Mouse (Mus musculus): ENCODE data around the gene Fut7.

The Fut7 gene

GRCm38 (mm10) chr2:25432326-25433098, 9.4 kb downstream of the Fut7 start:
- H3K36me3 ChIP-seq (ENCODE audit: control insufficient read depth, insufficient read depth, low read length, poor library complexity, severe bottlenecking) = no peaks in the 10 kb centered on the region; the same call in none of the 2 replicates
- no peak for DNase-seq (ENCODE audit: low read depth, low spot score)

DNA sequence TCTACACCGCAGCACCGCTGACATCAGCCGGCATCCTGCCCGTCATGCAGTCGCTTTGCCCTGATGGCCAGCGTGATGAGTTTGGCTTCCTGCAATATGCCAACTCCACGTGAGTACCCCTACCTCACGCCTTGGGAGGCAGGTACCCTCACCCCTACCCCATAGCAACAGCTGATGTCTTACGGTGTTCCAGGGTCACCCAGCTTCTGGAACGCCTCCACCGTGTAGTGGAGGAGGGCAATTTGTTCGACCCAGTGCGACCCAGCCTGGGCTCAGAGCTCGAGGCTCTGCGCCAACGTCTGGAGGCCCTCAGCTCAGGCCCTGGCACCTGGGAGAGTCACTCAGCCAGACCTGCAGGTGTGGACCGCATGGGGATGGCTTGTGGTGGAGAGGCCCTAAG, 10.0 kb downstream of the Fut7 start:
- H3K36me3 ChIP-seq (ENCODE audit: control insufficient read depth, insufficient read depth, low read length, poor library complexity, severe bottlenecking) = no peaks in the 10 kb centered on the region; the same call in none of the 2 replicates
- DNase-seq (ENCODE audit: low read depth, low spot score) = no peak
- H3K27me3 ChIP-seq (ENCODE audit: control insufficient read depth, insufficient read depth, low read length, poor library complexity, severe bottlenecking) = no peaks in the 10 kb centered on the region

More at GRCm38 (mm10) chr2:25432326-25433098, 9.4 kb downstream of the Fut7 start:
- no peaks in the 10 kb centered on the region for H3K27me3 ChIP-seq (ENCODE audit: control insufficient read depth, insufficient read depth, low read length, poor library complexity, severe bottlenecking)

DNA sequence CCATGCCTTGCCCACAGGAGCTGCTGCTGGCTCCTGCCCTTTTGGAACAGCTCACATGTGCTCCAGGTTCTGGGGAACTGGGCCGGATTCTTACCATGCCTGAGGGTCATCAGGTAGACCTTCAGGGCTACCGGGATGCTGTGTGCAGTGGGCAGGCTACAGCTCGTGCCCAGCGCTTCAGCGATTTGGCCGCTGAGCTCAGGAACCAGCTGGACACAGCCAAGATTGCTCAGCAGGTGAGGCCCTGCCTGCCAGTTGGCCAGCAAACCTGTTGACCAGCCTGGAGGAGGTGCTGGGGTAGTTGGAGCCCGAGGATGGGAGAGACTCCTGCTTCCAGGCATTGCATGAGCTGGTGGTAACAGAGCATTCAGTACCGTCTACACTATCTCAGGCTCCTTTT, 11.2 kb downstream of the Fut7 start:
- Histone ChIP-seq H3K36me3 (ENCODE audit: control insufficient read depth, insufficient read depth, low read length, poor library complexity, severe bottlenecking) (no peaks in the 10 kb centered on the region; the same call in none of the 2 replicates), H3K27me3 (ENCODE audit: control insufficient read depth, insufficient read depth, low read length, poor library complexity, severe bottlenecking) (no peaks in the 10 kb centered on the region)
- no peak for DNase-seq (ENCODE audit: low read depth, low spot score)

DNA sequence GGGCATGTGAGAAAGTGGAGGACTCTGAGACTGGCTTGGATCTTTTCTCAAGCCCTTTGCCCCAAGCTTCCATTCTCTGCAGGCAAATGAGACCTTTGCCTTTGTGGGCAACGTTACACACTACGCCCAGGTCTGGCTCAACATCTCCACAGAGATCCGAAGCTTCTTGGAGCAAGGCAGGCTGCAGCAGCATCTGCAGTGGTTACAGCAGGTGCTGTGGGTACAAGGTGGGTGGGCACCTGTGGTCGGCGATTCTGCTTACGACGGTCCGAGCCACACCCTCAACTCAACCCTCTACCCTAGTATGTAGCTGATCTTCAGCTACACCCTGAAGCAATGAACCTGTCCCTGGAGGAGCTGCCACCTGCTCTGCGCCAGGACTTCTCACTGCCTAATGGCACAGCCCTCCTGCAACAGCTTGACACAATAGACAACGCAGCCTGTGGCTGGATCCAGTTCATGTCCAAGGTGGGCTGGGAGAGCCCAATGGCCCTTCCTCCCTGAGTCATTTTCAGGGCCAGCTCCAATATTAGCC, 13.3 kb downstream of the Fut7 start:
- no peak for DNase-seq (ENCODE audit: low read depth, low spot score)
- no peaks in the 10 kb centered on the region for H3K27me3 ChIP-seq (ENCODE audit: control insufficient read depth, insufficient read depth, low read length, poor library complexity, severe bottlenecking)
- H3K36me3 ChIP-seq (ENCODE audit: control insufficient read depth, insufficient read depth, low read length, poor library complexity, severe bottlenecking) = no peaks in the 10 kb centered on the region; the same call in 1 of the 2 replicates

DNA sequence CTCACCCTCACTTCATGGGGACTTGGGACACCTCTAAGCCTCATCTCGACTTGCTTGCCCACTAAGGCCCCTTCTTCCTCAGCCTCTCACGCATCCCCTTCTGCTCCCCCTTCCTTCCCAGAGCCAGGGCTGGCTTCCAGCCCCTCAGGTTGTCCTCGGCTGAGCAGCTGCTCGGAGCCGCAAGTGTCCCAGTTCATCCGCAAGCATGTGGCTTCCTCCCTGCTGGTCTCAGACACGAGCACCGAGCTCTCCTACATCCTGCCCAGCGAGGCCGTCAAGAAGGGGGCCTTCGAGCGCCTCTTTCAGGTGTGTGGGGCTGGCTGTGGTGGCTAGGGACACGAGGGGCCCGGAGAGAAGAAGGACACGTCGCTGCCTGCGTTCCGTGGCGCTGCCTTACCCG, 18.0 kb downstream of the Fut7 start:
- H3K36me3 ChIP-seq (ENCODE audit: control insufficient read depth, insufficient read depth, low read length, poor library complexity, severe bottlenecking) = no peaks in the 10 kb centered on the region; the same call in 1 of the 2 replicates
- no peak for DNase-seq (ENCODE audit: low read depth, low spot score)

GRCm38 (mm10) chr2:25442682-25443081, 19.6 kb downstream of the Fut7 start:
- Histone ChIP-seq H3K27me3 (ENCODE audit: control insufficient read depth, insufficient read depth, low read length, poor library complexity, severe bottlenecking) (no peaks in the 10 kb centered on the region), H3K36me3 (ENCODE audit: control insufficient read depth, insufficient read depth, low read length, poor library complexity, severe bottlenecking) (no peaks in the 10 kb centered on the region; the same call in none of the 2 replicates)
- no peak for DNase-seq (ENCODE audit: low read depth, low spot score)

More for the DNA sequence above, 18.0 kb downstream of the Fut7 start:
- no peaks in the 10 kb centered on the region for H3K27me3 ChIP-seq (ENCODE audit: control insufficient read depth, insufficient read depth, low read length, poor library complexity, severe bottlenecking)

- H3K36me3 ChIP-seq (ENCODE audit: control insufficient read depth, insufficient read depth, low read length, poor library complexity, severe bottlenecking) = no peaks in the 10 kb centered on the region; the same call in 1 of the 2 replicates
- DNase-seq (ENCODE audit: low read depth, low spot score) = no peak
- H3K27me3 ChIP-seq (ENCODE audit: control insufficient read depth, insufficient read depth, low read length, poor library complexity, severe bottlenecking) = no peaks in the 10 kb centered on the region
These were observed 28.0 kb downstream of the Fut7 start for GRCm38 (mm10) chr2:25450853-25451647.

DNA sequence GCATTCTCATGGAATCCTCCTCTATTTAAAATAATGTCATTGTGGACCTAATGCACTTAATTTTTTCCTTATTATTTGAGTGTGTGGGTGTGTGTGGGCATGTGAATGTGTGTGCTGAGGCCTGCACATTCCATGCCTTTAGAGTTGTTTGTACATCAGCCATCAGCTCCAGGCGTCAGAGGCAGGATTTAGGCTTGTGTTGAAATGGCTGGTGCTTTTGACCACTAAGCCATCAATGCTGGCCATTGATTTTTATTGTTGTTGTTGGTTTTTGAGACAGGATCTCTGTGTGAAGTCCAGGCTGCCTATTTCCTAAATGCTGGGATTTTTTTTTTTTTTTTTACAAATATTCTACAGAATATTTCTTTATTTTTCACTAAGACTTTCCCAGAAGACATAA, 29.9 kb downstream of the Fut7 start:
- Histone ChIP-seq H3K27me3 (ENCODE audit: control insufficient read depth, insufficient read depth, low read length, poor library complexity, severe bottlenecking) (no peaks in the 10 kb centered on the region), H3K36me3 (ENCODE audit: control insufficient read depth, insufficient read depth, low read length, poor library complexity, severe bottlenecking) (no peaks in the 10 kb centered on the region; the same call in 1 of the 2 replicates)
- DNase-seq (ENCODE audit: low read depth, low spot score) = no peak

- no peaks in the 10 kb centered on the region; the same call in 1 of the 2 replicates for H3K36me3 ChIP-seq (ENCODE audit: control insufficient read depth, insufficient read depth, low read length, poor library complexity, severe bottlenecking)
- H3K27me3 ChIP-seq (ENCODE audit: control insufficient read depth, insufficient read depth, low read length, poor library complexity, severe bottlenecking) = no peaks in the 10 kb centered on the region
- no peak for DNase-seq (ENCODE audit: low read depth, low spot score)
These were observed 33.3 kb downstream of the Fut7 start, which contains the start of gene Clic3 for GRCm38 (mm10) chr2:25456205-25456953. TSS of gene Clic3 (plus strand) at chr2:25456838.

DNA sequence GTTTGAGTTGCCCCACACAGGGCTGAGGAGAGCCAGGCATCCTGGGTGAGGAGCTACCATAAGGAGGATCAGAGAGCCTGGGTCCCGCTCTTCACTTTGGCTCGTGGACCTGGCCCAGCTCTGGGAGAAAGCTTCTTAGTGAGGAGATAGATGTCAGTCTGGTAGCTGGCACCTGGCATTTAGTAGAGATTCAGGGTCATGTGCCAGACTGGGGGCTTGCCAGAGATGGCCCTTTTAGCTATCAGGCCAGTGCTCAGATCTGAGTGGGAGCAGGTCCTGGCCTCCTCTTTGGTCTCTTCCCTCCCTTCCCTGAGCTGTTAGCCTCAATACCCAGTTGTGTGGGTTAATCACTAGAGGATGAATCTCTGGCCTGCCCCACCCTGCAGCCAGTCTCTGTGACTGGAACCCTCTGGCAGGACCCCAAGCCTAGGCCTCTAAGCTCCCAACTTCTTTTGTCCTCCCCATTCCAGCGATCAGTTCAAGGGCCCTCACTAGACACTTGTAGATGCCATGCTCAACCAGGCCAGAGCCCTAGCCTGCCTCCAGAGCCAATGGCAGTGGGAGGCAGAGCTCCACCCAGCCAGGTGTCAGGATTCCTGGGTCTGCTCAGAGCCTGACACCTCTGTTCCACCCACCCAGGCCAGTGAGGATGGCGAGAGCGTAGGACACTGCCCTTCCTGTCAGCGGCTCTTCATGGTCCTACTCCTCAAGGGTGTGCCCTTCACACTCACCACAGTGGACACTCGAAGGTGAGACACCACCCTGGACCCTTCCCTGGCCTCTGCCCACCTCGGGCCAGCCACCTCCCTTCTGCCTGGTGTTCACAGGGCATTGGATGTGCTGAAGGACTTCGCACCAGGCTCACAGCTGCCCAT, 34.2 kb downstream of the Fut7 start:
- Histone ChIP-seq H3K27me3 (ENCODE audit: control insufficient read depth, insufficient read depth, low read length, poor library complexity, severe bottlenecking) (no peaks in the 10 kb centered on the region), H3K36me3 (ENCODE audit: control insufficient read depth, insufficient read depth, low read length, poor library complexity, severe bottlenecking) (no peaks in the 10 kb centered on the region; the same call in 1 of the 2 replicates)
- no peak for DNase-seq (ENCODE audit: low read depth, low spot score)

DNA sequence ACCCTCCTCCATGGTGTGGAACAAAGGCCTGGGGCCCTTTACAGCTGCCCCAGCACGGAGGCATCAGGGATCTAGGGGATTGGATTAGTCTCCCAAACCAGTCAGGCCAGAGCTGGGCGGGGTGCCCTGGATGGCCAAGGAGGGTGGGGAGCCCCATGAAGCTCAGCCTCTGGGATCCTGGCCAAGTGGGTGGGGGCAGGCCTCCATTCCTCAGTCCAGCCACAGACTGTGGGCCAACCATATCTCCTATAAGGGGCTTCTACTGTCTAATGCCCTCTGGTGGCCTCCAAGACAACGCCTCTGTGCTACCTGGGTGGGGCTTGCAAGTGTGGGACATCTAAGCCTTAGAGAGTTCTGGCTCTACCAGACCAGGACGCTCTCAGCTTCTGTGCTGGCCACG, 35.8 kb downstream of the Fut7 start:
- DNase-seq (ENCODE audit: low read depth, low spot score) = no peak
- Histone ChIP-seq H3K36me3 (ENCODE audit: control insufficient read depth, insufficient read depth, low read length, poor library complexity, severe bottlenecking) (no peaks in the 10 kb centered on the region; the same call in 1 of the 2 replicates), H3K27me3 (ENCODE audit: control insufficient read depth, insufficient read depth, low read length, poor library complexity, severe bottlenecking) (no peaks in the 10 kb centered on the region)

- H3K36me3 ChIP-seq (ENCODE audit: control insufficient read depth, insufficient read depth, low read length, poor library complexity, severe bottlenecking) = no peaks in the 10 kb centered on the region; the same call in 1 of the 2 replicates
- no peaks in the 10 kb centered on the region for H3K27me3 ChIP-seq (ENCODE audit: control insufficient read depth, insufficient read depth, low read length, poor library complexity, severe bottlenecking)
- no peak for DNase-seq (ENCODE audit: low read depth, low spot score)
These were observed 37.1 kb downstream of the Fut7 start for GRCm38 (mm10) chr2:25460135-25460534.

DNA sequence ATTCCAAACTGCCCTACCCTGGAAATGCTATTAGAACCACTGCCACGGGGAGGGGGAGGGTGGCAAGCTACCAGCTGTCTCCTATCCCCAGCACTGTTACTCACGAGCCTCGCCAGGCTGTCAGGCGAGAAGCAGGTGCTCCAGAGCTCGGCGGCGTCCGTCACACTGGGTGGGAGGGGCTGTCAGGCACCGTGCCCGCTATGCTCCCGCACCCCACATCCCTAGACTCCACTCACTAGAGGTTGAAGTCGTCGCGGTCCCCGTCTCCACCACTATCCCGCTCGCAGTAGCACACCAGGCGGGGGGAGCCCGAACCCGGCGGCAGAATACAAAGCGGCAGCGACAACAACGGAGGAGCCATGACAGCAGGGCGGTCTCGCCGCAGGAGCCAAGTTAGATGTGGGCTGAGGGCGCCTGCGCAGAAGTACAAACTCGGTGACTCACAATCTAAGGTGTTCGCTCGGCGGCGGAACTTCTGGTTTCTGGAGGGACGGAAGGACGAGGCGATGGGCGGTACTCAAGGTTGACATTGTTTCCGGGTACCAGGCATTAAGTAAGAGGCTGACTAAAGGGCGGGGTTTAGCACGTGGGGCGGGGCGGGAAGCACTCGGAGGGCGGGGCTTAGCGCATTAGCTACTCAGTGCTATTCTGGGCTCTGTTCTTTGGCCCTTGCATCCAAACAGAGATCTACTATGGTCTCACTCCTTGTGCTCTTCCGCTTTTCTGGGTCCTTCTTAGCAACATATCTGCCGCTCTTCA, 37.7 kb downstream of the Fut7 start, which contains the start of gene Paxx:
TSS of gene Paxx (minus strand) at position 544 of the 759 bp plus-strand sequence.
- DNase-seq (ENCODE audit: low read depth, low spot score) = peak; percentile 100
- Histone ChIP-seq H3K36me3 (ENCODE audit: control insufficient read depth, insufficient read depth, low read length, poor library complexity, severe bottlenecking) (no peaks in the 10 kb centered on the region; the same call in 1 of the 2 replicates), H3K27me3 (ENCODE audit: control insufficient read depth, insufficient read depth, low read length, poor library complexity, severe bottlenecking) (no peaks in the 10 kb centered on the region)
